Mouse (Mus musculus) liver, adult (tissue): ENCODE results near the gene 2310030G06Rik.

Experiments
- GATA4 ChIP-seq: IDR thresholded peaks from 2 replicates; pipeline ENCODE4 v1.6.1; 2014; ENCODE audit warnings: mild to moderate bottlenecking, low read length; ENCODE audit not compliant: insufficient replicate concordance

2310030G06Rik gene

GRCm38 (mm10) chr9:50746214-50746677 lies at the start of gene 2310030G06Rik:
2310030G06Rik (minus strand) TSS chr9:50746536.
- TF ChIP-seq GATA4 = no peak

- no peak for TF ChIP-seq GATA4
Observed at GRCm38 (mm10) chr9:50795266-50795665, 48.9 kb upstream of the 2310030G06Rik start.

DNA sequence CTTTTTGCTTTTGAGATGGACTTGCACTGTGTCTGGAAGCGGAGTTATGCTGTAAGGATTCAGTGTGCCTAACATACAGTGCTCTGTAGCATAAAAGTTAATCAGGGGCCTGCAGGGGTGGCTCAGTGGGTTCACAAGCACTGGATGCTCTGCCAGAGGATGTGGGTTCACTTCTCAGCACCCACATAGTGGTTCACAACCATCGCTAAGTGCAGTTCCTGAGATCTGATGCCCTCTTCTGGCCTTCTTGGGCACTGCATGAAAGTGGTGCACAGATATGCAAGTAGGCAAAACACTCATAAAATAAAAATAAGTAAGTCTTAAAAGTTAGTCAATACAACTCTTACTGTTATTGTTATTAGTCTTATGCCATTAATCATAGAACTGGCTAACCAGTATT lies 35.8 kb upstream of the 2310030G06Rik start:
- no peak for TF ChIP-seq GATA4

DNA sequence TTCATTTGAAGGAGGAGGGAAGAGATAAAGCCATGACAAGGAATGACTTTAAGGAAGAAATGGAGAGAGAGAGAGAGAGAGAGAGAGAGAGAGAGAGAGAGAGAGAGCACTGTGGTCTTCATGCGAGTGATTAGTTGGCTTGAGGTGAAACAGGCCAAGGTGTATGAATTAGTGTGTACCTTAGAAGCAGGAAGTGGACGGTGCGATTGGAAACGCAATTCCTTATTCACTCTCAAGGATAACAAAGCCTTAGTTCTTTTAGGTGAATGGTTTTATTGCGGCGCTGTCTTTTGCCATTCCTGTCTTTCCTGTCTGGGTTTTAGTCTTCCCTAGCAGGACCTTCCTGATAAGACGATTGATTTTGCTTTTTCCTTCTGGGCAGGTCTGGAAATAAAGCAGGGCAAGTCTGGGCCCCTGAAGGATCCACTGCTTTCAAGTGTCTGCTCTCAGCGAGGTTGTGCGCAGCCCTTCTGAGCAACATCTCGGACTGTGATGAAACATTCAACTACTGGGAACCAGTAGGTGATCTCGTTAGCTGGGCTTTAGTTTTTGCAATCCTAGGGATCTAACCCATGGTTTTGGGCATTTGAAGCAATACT lies 29.9 kb upstream of the 2310030G06Rik start:
- TF ChIP-seq GATA4 = no peak

- TF ChIP-seq GATA4 = no peak
Observed at GRCm38 (mm10) chr9:50775662-50776126, 29.4 kb upstream of the 2310030G06Rik start.

DNA sequence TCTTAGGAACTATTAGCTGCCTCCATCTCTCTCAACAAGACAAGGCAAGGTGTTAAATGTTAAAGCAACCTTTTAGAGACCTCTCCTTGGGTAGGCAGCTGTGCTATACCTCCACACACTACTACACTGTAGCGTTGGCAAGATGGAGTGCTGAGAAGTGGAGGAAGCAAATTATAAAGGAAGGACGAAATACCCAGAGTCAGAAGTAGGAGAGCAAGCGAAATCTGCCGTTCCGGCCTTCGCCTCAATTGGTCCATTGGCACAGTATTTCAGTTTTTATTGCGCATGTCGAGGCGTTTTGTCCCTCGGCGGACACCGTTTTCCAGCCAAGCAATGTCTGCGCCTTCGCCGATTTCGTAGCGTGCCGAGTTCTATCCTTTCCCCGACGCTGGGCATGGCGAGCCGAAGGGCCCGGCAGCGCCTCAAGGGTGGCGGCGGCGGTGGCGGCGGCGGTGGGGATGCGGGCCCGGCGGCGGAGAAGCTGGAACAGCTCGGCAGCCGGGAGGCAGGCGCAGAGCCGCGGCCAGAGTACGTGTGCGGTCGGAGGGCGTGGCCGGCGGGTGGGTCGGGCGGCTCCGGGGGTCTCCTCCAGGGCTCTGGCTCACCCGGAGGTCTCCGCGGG lies 28.8 kb upstream of the 2310030G06Rik start, which contains the start of the genes Alg9 and 1110032A03Rik:
Gene Alg9, plus strand, starts transcription at position 29 of the 622 bp plus-strand sequence.
Gene 1110032A03Rik, minus strand, starts transcription at position 530 of the 622 bp plus-strand sequence.
- TF ChIP-seq GATA4 = no peak

- TF ChIP-seq GATA4 = no peak
Observed at GRCm38 (mm10) chr9:50774026-50774462, 27.7 kb upstream of the 2310030G06Rik start.

- no peak for TF ChIP-seq GATA4
Observed at GRCm38 (mm10) chr9:50770011-50770410, 23.7 kb upstream of the 2310030G06Rik start.

- TF ChIP-seq GATA4 = peak; percentile 41; the same call in 1 of the 2 replicates
Observed at GRCm38 (mm10) chr9:50768107-50769002, 22.0 kb upstream of the 2310030G06Rik start, which contains the start of gene Fdxacb1. Fdxacb1 (plus strand) TSS chr9:50768236.

DNA sequence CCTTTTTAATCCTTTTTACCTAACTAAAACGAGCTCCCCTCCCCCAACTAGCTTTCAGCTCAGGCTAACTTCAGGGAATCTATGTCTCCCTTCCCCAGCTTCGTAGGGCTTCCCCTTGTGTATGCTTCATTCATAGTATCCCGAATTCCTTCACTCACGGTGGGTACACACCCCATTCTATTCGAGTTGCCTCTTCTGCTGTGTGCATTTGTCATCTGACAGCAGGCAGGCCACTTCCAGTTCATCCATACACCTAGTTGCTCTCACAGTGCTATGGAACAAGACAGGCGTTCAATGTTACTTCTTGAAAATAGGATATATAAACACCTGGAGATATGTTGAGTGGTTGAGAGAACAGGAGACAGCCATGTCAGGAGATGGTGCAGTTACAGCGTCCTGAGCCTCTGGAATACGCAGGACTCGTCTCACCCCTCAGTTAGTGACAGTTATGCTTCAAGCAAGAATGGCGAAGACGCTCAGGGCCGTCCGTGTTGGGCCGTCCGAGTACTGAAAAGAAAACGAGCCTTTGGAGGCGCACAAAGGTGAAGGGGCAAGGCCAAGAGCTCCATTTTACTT lies 21.3 kb upstream of the 2310030G06Rik start:
- no peak for TF ChIP-seq GATA4

DNA sequence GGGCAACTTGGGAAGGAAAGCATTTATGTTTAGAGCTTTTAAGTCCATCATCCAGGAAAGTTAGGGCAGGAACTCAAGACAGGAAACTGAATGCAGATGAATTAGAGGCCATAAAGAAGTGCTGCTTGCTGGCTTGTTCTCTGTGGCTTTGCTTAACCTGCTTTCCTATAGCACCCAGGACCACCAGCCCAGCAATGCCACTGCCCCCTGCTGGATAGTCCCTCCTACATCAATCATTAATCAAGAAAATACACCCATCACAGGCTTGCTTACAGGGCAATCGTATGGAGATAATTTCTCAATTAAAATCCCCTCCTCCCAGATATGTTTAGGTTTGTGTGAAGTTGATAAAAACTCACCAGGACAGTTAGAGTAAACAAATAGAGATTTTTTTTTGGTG lies 17.0 kb upstream of the 2310030G06Rik start:
- no peak for TF ChIP-seq GATA4

GRCm38 (mm10) chr9:50761520-50762243 lies 15.3 kb upstream of the 2310030G06Rik start:
- no peak for TF ChIP-seq GATA4

GRCm38 (mm10) chr9:50756711-50757110 lies 10.4 kb upstream of the 2310030G06Rik start:
- TF ChIP-seq GATA4 = no peak

- no peak for TF ChIP-seq GATA4
Observed at GRCm38 (mm10) chr9:50753947-50754346, 7.6 kb upstream of the 2310030G06Rik start.

GRCm38 (mm10) chr9:50752784-50753615 lies 6.7 kb upstream of the 2310030G06Rik start:
- TF ChIP-seq GATA4 = no peak
